Mouse (Mus musculus) heart, embryonic 14.5 days (tissue): ENCODE measurements around the gene Stim1. TPM values are rescaled to one million over a fixed set of nuclear protein-coding genes. Genes with fewer than 3 reads are reported as not detected.

Experiments
- ATAC-seq: fragments of 200-750 bp; cut with Nextera tagmentation; 2 replicates; pipeline ENCODE4 v1.8.0; 2017; ENCODE audit warnings: low read depth, moderate TSS enrichment; ENCODE audit not compliant: insufficient number of reproducible peaks, insufficient read depth, low FRiP score
- H3K27ac ChIP-seq, 2 experiments: fragments of 200-500 bp in 1 of 2; fragments of 300-500 bp in 1 of 2; sonication (generic) in 1 of 2; replicated peaks in 1 of 2; 2 replicates each; pipeline ENCODE4 v1.5.1; 2012 to 2014; ENCODE audit warnings: low read depth in 2 of 2, low read length in 2 of 2, control low read depth in 1 of 2, mild to moderate bottlenecking in 1 of 2, mixed read lengths in 1 of 2; ENCODE audit not compliant: control insufficient read depth in 1 of 2, insufficient read depth in 1 of 2
- H3K27me3 ChIP-seq: fragments of 300-500 bp; sonication (generic); 2 replicates; pipeline ENCODE4 v1.6.1; 2014; ENCODE audit warnings: mild to moderate bottlenecking, low read length, control low read depth; ENCODE audit not compliant: control insufficient read depth, insufficient read depth
- H3K36me3 ChIP-seq: fragments of 300-500 bp; sonication (generic); 2 replicates; pipeline ENCODE4 v1.6.1; 2014; ENCODE audit warnings: mild to moderate bottlenecking, control low read depth, low read length, mixed read lengths; ENCODE audit not compliant: control insufficient read depth, insufficient read depth
- H3K4me1 ChIP-seq, 2 experiments: fragments of 200-500 bp in 1 of 2; fragments of 300-500 bp in 1 of 2; sonication (generic) in 1 of 2; 2 replicates each; pipeline ENCODE4 v1.6.1; 2012 to 2014; ENCODE audit warnings: low read length in 2 of 2, control low read depth in 1 of 2, mixed read lengths in 1 of 2; ENCODE audit not compliant: control insufficient read depth in 2 of 2, insufficient read depth in 2 of 2
- H3K4me2 ChIP-seq: fragments of 300-500 bp; sonication (generic); 2 replicates; pipeline ENCODE4 v1.6.1; 2014; ENCODE audit warnings: mild to moderate bottlenecking, low read length
- H3K4me3 ChIP-seq, 2 experiments: fragments of 200-500 bp in 1 of 2; fragments of 300-500 bp in 1 of 2; sonication (generic) in 1 of 2; 2 replicates each; pipeline ENCODE4 v1.5.1; 2012 to 2014; ENCODE audit warnings: low read length in 2 of 2, mild to moderate bottlenecking in 2 of 2, control low read depth in 1 of 2, low read depth in 1 of 2, moderate library complexity in 1 of 2; ENCODE audit not compliant: control insufficient read depth in 1 of 2, insufficient read depth in 1 of 2
- H3K9ac ChIP-seq: fragments of 300-500 bp; sonication (generic); 2 replicates; pipeline ENCODE4 v1.6.1; 2014; ENCODE audit warnings: mild to moderate bottlenecking, low read length
- H3K9me3 ChIP-seq: fragments of 300-500 bp; sonication (generic); 2 replicates; pipeline ENCODE4 v1.6.1; 2016; ENCODE audit warnings: low read length, control low read depth; ENCODE audit not compliant: control insufficient read depth
- WGBS: fragments of 180-500 bp; shearing (Covaris S2); extraction: QIAGEN DNeasy Blood & Tissue Kit; methylation state at CpG from one replicate; pipeline ENCODE4 v1.1.7; 2014; 5-methylcytosine and 5-hydroxymethylcytosine counted together
- polyA plus RNA-seq: library from polyadenylated mRNA; unstranded; fragments of >200 nt; fragmentation: Nextera tagmentation; extraction: Ambion mirVana; gene quantifications from 2 replicates; pipeline ENCODE4 v1.2.1, GENCODE M21; 2014

Stim1 gene
- polyA plus RNA-seq, 1 experiment from 2014 or later = 15.0 TPM

GRCm38 (mm10) chr7:102417398-102417797, 149.8 kb downstream of the Stim1 start:
- ATAC-seq = no peak
- no peak overlapping the region for H3K4me3 ChIP-seq
- WGBS = 4% methylated on average over 4 of the region's 4 CpGs

GRCm38 (mm10) chr7:102422036-102422435, 154.4 kb downstream of the Stim1 start:
- H3K27ac ChIP-seq = no peak overlapping the region
- no peak overlapping the region for H3K4me3 ChIP-seq
- no peaks in the 10 kb centered on the region for H3K36me3 ChIP-seq
- no peaks in the 10 kb centered on the region for H3K9me3 ChIP-seq
- 90% methylated on average over 2 of the region's 2 CpGs for WGBS
- ATAC-seq = no peak
- no peaks in the 10 kb centered on the region for H3K4me1 ChIP-seq
- H3K27me3 ChIP-seq = no peaks in the 10 kb centered on the region
- H3K9ac ChIP-seq = no peak overlapping the region
- H3K4me2 ChIP-seq = no peak overlapping the region

More at GRCm38 (mm10) chr7:102417398-102417797, 149.8 kb downstream of the Stim1 start:
- no peak overlapping the region for H3K9ac ChIP-seq
- no peak overlapping the region for H3K27ac ChIP-seq
- H3K27me3 ChIP-seq = no peaks in the 10 kb centered on the region
- no peaks in the 10 kb centered on the region for H3K9me3 ChIP-seq
- peaks cover 2 to 4% of the 10 kb centered on the region in 2 experiments; a peak in 2 of 4 replicates for H3K4me1 ChIP-seq
- no peak overlapping the region for H3K4me2 ChIP-seq
- no peaks in the 10 kb centered on the region for H3K36me3 ChIP-seq

- Histone ChIP-seq H3K27me3 (no peaks in the 10 kb centered on the region), H3K4me2 (no peak overlapping the region), H3K9me3 (no peaks in the 10 kb centered on the region; the same call in 1 of the 2 replicates), H3K9ac (no peak overlapping the region), H3K36me3 (no peaks in the 10 kb centered on the region), H3K4me3 (no peak overlapping the region), H3K27ac (no peak overlapping the region), H3K4me1 (no peaks in the 10 kb centered on the region)
- no peak for ATAC-seq
- WGBS = 50% methylated on average over 6 of the region's 6 CpGs
Measured at GRCm38 (mm10) chr7:102425933-102426685, 158.5 kb downstream of the Stim1 start.

- no peak overlapping the region for H3K27ac ChIP-seq
- no peak overlapping the region for H3K9ac ChIP-seq
- H3K4me1 ChIP-seq = no peaks in the 10 kb centered on the region
- H3K27me3 ChIP-seq = no peaks in the 10 kb centered on the region
- no peak overlapping the region for H3K4me2 ChIP-seq
- no peaks in the 10 kb centered on the region; the same call in 1 of the 2 replicates for H3K9me3 ChIP-seq
- ATAC-seq = no peak
- WGBS = 68% methylated on average over 2 of the region's 2 CpGs
- H3K36me3 ChIP-seq = no peaks in the 10 kb centered on the region
- H3K4me3 ChIP-seq = no peak overlapping the region
Measured at GRCm38 (mm10) chr7:102434344-102434743, 166.7 kb downstream of the Stim1 start.

GRCm38 (mm10) chr7:102440822-102441656, 173.4 kb downstream of the Stim1 start:
- peak overlapping the region; percentile 71 to 98 for H3K4me3 ChIP-seq

GRCm38 (mm10) chr7:102441657-102442391, 174.2 kb downstream of the Stim1 start, which contains the start of gene Rrm1:
TSS of gene Rrm1 (plus strand) at chr7:102441695.
- peak; percentile 95 for ATAC-seq
- Histone ChIP-seq H3K27me3 (no peaks in the 10 kb centered on the region), H3K4me3 (peak within 1 kb of the TSS; percentile 71 to 98), H3K4me2 (peak within 1 kb of the TSS; percentile 65), H3K27ac (peak within 1 kb of the TSS; percentile 85 to 95), H3K36me3 (peaks cover 25% of the 10 kb centered on the region), H3K4me1 (peaks cover 0 to 17% of the 10 kb centered on the region in 2 experiments; a peak in 2 of 4 replicates), H3K9me3 (no peaks in the 10 kb centered on the region), H3K9ac (peak within 1 kb of the TSS; percentile 85)
- WGBS = under 1% methylated on average over 42 of the region's 56 CpGs

More at GRCm38 (mm10) chr7:102440822-102441656, 173.4 kb downstream of the Stim1 start:
- no peak overlapping the region; the same call in 1 of the 2 replicates for H3K9ac ChIP-seq
- WGBS = 54% methylated on average over 15 of the region's 15 CpGs
- H3K36me3 ChIP-seq = peaks cover 17% of the 10 kb centered on the region
- H3K4me2 ChIP-seq = peak overlapping the region; percentile 65
- no peaks in the 10 kb centered on the region for H3K27me3 ChIP-seq
- no peak for ATAC-seq
- H3K9me3 ChIP-seq = no peaks in the 10 kb centered on the region
- peaks cover 0 to 17% of the 10 kb centered on the region in 2 experiments; a peak in 2 of 4 replicates for H3K4me1 ChIP-seq
- H3K27ac ChIP-seq = peak overlapping the region in 1 of 2 experiments; percentile 85; a peak in 2 of 4 replicates

GRCm38 (mm10) chr7:102442432-102442831, 174.8 kb downstream of the Stim1 start:
- H3K27ac ChIP-seq = peak overlapping the region; percentile 85 to 95
- peak overlapping the region; percentile 65 for H3K4me2 ChIP-seq
- 4% methylated on average over 4 of the region's 4 CpGs for WGBS
- peak overlapping the region; percentile 85 for H3K9ac ChIP-seq
- no peaks in the 10 kb centered on the region for H3K27me3 ChIP-seq
- no peaks in the 10 kb centered on the region for H3K9me3 ChIP-seq
- ATAC-seq = no peak
- peaks cover 0 to 17% of the 10 kb centered on the region in 2 experiments; a peak in 2 of 4 replicates for H3K4me1 ChIP-seq
- H3K4me3 ChIP-seq = peak overlapping the region; percentile 71 to 98
- peaks cover 31% of the 10 kb centered on the region for H3K36me3 ChIP-seq
